Mouse (Mus musculus): ENCODE data around the gene A130010J15Rik.

DNA sequence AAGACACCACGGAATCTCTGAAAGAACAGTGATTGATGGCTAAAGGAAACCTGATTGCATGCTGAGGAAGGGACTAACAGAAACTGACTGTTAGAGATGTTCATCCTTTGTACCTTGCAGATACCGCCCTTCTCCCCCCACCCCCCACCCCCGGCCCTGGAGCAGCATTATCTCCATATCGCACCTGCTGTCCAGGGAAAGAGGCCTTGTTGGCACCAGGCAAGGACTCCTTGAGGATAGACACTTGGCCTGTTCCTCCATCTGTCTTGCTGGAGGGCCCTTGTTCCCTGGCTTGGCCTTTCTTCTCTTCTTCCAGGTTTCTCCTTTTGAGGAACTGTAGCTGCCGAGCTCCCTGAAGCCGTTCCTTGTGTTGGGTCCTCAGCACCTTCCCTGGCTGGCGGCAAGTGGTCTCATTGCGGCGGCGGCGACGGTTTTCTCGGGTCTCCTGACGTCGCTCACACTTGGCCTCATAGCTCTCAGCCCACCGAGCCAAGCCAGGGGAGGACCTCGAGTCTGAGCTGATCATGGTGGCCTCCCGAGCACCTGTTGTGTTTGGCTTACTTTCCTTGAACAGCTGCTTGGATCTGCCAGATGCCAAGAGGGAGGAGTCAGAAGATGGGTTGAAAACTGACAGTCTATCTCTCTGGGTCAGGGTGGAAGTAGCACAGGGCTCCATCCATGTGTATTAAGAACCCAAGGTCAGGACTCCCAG is 29.8 kb downstream of the A130010J15Rik start:
- no peak for TF ChIP-seq ZC3H11A (IDR thresholded peaks at IDR 0.05; ENCODE audit: low read depth, low read length)
- TF ChIP-seq SIN3A (IDR thresholded peaks at IDR 0.05; ENCODE audit: low read length) = no peak
- TF ChIP-seq ZNF384 (IDR thresholded peaks at IDR 0.05; ENCODE audit: low read depth, low read length) = no peak
- TF ChIP-seq HCFC1 (IDR thresholded peaks at IDR 0.05; ENCODE audit: low read depth, low read length) = no peak
- TF ChIP-seq JUND (conservative IDR thresholded peaks at IDR 0.05; ENCODE audit: low read depth, low read length) = no peak
- TF ChIP-seq EP300 (IDR thresholded peaks at IDR 0.05; ENCODE audit: low read length) = no peak
- TF ChIP-seq CHD2 (IDR thresholded peaks at IDR 0.05; ENCODE audit: low read length) = no peak
- no peak for TF ChIP-seq CTCF (conservative IDR thresholded peaks at IDR 0.05 in 1 of 2, IDR thresholded peaks at IDR 0.05 in 1 of 2; ENCODE audit: low read depth in 2 of 2, low read length in 2 of 2)
- TF ChIP-seq BHLHE40 (IDR thresholded peaks at IDR 0.05; ENCODE audit: low read depth, low read length) = no peak
- TF ChIP-seq POLR2A (IDR thresholded peaks at IDR 0.05; ENCODE audit: low read depth, low read length) = no peak
- no peak for TF ChIP-seq CHD1 (IDR thresholded peaks at IDR 0.05; ENCODE audit: low read depth, low read length)

Data from CH12.LX (cell line).